Mouse (Mus musculus) hindbrain, embryonic 11.5 days (tissue): ENCODE data around the gene Rasgrf2. TPM values are rescaled to one million over a fixed set of nuclear protein-coding genes. Genes with fewer than 3 reads are reported as not detected.

Source experiments
- ATAC-seq: fragments of 200-750 bp; cut with Nextera tagmentation; 2 replicates; pipeline ENCODE4 v1.8.0; 2017; ENCODE audit warnings: mild to moderate bottlenecking, moderate TSS enrichment, moderate library complexity; ENCODE audit not compliant: low FRiP score
- DNase-seq: peaks from one replicate; pipeline ENCODE4 v3.0.0-alpha.2; 2015; ENCODE audit warnings: low spot score
- H3K27ac ChIP-seq: fragments of 300-500 bp; sonication (generic); 2 replicates; pipeline ENCODE4 v1.5.1; 2014; ENCODE audit warnings: mild to moderate bottlenecking, low read depth, low read length
- H3K27me3 ChIP-seq: fragments of 300-500 bp; sonication (generic); 2 replicates; pipeline ENCODE4 v1.6.1; 2014; ENCODE audit warnings: mild to moderate bottlenecking, low read length, moderate library complexity, mixed read lengths; ENCODE audit not compliant: control insufficient read depth, insufficient read depth
- H3K36me3 ChIP-seq: fragments of 300-500 bp; sonication (generic); 2 replicates; pipeline ENCODE4 v1.6.1; 2014; ENCODE audit warnings: mild to moderate bottlenecking, low read length, moderate library complexity, mixed read lengths; ENCODE audit not compliant: control insufficient read depth, insufficient read depth
- H3K4me1 ChIP-seq: fragments of 300-500 bp; sonication (generic); replicated peaks from 2 replicates; pipeline ENCODE4 v1.6.1; 2014; ENCODE audit warnings: low read length, mixed read lengths; ENCODE audit not compliant: control insufficient read depth, insufficient read depth
- H3K4me2 ChIP-seq: fragments of 300-500 bp; sonication (generic); replicated peaks from 2 replicates; pipeline ENCODE4 v1.6.1; 2014; ENCODE audit warnings: mild to moderate bottlenecking, low read depth, low read length
- H3K4me3 ChIP-seq: fragments of 300-500 bp; sonication (generic); 2 replicates; pipeline ENCODE4 v1.5.1; 2014; ENCODE audit warnings: low read depth, low read length
- H3K9ac ChIP-seq: fragments of 300-500 bp; sonication (generic); 2 replicates; pipeline ENCODE4 v1.6.1; 2014; ENCODE audit warnings: low read depth, low read length
- H3K9me3 ChIP-seq: fragments of 300-500 bp; sonication (generic); 2 replicates; pipeline ENCODE4 v1.6.1; 2016; ENCODE audit warnings: low read length; ENCODE audit not compliant: control insufficient read depth
- WGBS: fragments of 180-500 bp; shearing (Covaris S2); extraction: QIAGEN DNeasy Blood & Tissue Kit; methylation state at CpG from one replicate; pipeline ENCODE4 v1.1.7; 2014; 5-methylcytosine and 5-hydroxymethylcytosine counted together
- polyA plus RNA-seq: library from polyadenylated mRNA; unstranded; fragments of >200 nt; fragmentation: Nextera tagmentation; extraction: Ambion mirVana; gene quantifications from 2 replicates; pipeline ENCODE4 v1.2.1, GENCODE M21; 2014

The Rasgrf2 gene
- polyA plus RNA-seq, 1 experiment from 2014 or later: 0.12 TPM

DNA sequence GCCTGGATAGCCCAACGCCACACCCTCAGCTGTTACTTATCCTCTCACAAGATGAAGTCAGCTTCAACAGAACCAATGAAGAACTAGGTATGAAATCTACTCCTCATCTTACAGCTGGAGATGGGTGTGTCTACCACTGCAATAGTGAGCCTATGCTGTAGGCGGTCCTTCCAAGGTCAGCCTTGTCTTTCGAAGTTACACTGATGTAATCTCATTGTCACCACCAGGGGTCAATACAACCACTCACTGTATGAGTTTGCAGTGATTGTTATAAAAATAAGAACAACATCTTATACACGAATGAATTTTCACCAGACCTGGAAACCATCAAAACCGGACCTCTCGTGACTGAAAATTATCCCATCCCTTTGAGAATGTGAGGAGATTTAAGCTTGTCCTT lies 238.3 kb downstream of the Rasgrf2 start:
- no peaks in the 10 kb centered on the region for H3K27me3 ChIP-seq
- no peak for ATAC-seq
- no peaks in the 10 kb centered on the region for H3K36me3 ChIP-seq
- H3K27ac ChIP-seq: no peak overlapping the region
- H3K9ac ChIP-seq: no peak overlapping the region
- no peak for DNase-seq
- 83% methylated on average over 6 of the region's 6 CpGs for WGBS
- H3K9me3 ChIP-seq: no peaks in the 10 kb centered on the region
- H3K4me2 ChIP-seq: no peak overlapping the region
- H3K4me3 ChIP-seq: no peak overlapping the region
- no peaks in the 10 kb centered on the region for H3K4me1 ChIP-seq

DNA sequence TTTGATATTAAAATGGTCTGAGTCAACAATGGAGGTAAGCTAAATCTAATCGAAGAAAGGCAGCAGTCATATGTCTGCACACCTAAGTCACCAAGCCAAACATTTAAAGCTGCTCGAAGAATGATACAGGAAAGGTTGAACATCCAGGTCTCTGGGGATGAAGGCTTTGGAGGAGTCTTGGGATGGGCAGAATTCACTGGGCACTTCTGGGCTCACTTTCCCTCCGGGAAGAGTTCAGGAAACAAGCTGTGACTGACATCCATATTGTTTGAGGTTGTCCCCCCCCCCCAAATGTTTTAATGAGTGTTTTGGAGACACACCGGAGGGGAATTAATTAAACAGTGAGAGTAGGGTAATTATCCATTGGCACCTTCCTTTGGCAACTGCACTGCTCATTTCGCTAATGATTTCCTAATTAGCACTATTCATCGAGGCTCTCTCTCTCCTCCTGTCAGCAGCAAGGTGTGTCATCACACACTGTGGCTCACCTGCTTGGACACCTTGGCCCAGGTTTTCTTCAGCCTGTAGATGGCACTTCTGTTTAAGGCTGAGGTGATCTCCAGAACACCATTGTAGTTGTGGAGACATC lies 241.3 kb downstream of the Rasgrf2 start:
- Histone ChIP-seq H3K9ac (no peak overlapping the region), H3K4me3 (no peak overlapping the region), H3K4me2 (no peak overlapping the region), H3K4me1 (no peaks in the 10 kb centered on the region), H3K36me3 (no peaks in the 10 kb centered on the region), H3K9me3 (no peaks in the 10 kb centered on the region), H3K27ac (no peak overlapping the region), H3K27me3 (no peaks in the 10 kb centered on the region)
- no peak for DNase-seq
- no peak for ATAC-seq
- 89% methylated on average over 6 of the region's 6 CpGs for WGBS

GRCm38 (mm10) chr13:91884714-91885386 lies 246.6 kb downstream of the Rasgrf2 start:
- no peak for ATAC-seq
- WGBS: 86% methylated on average over 5 of the region's 5 CpGs

DNA sequence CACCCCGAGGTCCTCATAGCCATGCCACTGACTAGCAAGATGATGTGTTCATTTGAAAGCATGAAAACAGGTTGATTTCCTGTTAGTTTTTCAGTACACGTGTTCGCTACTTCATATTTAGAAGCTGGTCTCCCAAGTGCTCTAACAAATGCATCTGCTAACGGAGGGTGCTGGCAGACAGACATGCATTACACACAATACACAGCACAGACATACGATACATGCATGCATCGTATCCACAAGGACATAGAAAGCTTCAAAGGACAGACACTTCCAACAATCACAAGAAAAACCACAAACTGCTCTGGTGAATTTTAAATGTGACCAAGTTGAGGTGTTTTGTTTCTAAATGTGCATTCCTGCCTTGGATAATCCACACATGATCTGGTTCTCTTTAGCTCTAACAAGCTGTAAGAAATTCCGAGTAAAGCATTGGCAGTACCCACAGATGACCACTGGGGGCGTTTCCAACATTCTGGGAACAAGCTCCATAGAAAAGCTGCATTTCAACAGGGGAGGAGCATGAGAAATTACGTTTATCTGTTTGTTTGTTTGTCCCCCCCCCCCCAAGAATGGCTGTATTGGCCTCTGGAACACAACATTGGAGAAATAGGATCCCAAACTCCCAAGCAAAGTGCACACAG lies 249.5 kb downstream of the Rasgrf2 start:
- Histone ChIP-seq H3K4me3 (no peak overlapping the region), H3K36me3 (no peaks in the 10 kb centered on the region), H3K4me2 (no peak overlapping the region), H3K9ac (no peak overlapping the region), H3K27ac (no peak overlapping the region), H3K9me3 (no peaks in the 10 kb centered on the region), H3K27me3 (no peaks in the 10 kb centered on the region), H3K4me1 (no peaks in the 10 kb centered on the region)
- 63% methylated on average over 9 of the region's 9 CpGs for WGBS
- ATAC-seq (peak; percentile 67; the same call in 1 of the 2 replicates), DNase-seq (peak; percentile 79)

More at GRCm38 (mm10) chr13:91884714-91885386, 246.6 kb downstream of the Rasgrf2 start:
- DNase-seq: no peak
- H3K4me2 ChIP-seq: no peak overlapping the region
- no peak overlapping the region for H3K4me3 ChIP-seq
- no peaks in the 10 kb centered on the region for H3K36me3 ChIP-seq
- H3K27ac ChIP-seq: no peak overlapping the region
- no peaks in the 10 kb centered on the region for H3K4me1 ChIP-seq
- no peaks in the 10 kb centered on the region for H3K9me3 ChIP-seq
- H3K9ac ChIP-seq: no peak overlapping the region
- no peaks in the 10 kb centered on the region for H3K27me3 ChIP-seq

DNA sequence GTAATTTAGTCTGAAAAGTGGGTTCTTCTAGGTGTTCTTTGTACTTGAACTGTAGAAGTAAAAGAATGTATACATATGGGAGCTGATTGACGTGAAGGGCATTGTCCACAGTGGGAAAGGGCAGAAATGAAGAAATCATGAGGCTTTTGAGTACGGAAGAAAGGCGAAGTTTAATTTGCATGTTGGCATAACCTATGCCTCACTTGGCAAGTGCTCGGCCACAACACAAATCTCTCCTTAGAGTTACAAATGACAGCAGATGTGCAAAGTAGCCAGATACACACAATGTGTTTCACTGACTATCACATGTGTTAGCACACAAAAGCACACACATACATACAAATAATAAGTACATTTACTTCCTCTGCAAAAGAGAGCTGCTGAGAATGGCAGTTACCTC lies 251.2 kb downstream of the Rasgrf2 start:
- Histone ChIP-seq H3K4me3 (no peak overlapping the region), H3K27me3 (no peaks in the 10 kb centered on the region), H3K9ac (no peak overlapping the region), H3K4me2 (no peak overlapping the region), H3K9me3 (no peaks in the 10 kb centered on the region), H3K4me1 (no peaks in the 10 kb centered on the region), H3K27ac (no peak overlapping the region), H3K36me3 (no peaks in the 10 kb centered on the region)
- DNase-seq (no peak), ATAC-seq (no peak)
- WGBS: 92% methylated on average over 4 of the region's 4 CpGs

GRCm38 (mm10) chr13:91877996-91878395 lies 253.5 kb downstream of the Rasgrf2 start:
- DNase-seq: no peak
- Histone ChIP-seq H3K36me3 (no peaks in the 10 kb centered on the region), H3K4me3 (no peak overlapping the region), H3K4me2 (no peak overlapping the region), H3K27me3 (no peaks in the 10 kb centered on the region), H3K4me1 (no peaks in the 10 kb centered on the region), H3K27ac (no peak overlapping the region), H3K9ac (no peak overlapping the region), H3K9me3 (no peaks in the 10 kb centered on the region)
- WGBS: 79% methylated on average over 3 of the region's 3 CpGs
- ATAC-seq: no peak

DNA sequence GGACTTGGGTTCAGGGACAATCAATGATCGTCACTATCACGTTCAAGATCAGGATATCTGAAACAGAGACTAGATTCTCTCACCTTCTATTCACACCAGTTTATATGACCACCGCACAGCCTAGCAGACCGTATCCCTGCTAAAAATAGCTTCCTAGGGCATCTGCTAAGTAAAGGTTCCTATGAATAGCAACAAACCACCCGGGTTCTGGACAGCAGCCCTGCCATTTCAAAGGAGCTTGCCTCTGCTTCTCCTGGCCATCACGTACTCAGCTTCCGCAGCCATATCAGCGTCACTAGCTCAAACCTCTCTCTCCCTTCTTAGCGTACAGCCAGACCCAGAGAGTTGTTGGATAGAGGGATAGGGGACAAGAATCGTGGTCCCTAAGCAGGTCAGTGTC lies 254.1 kb downstream of the Rasgrf2 start:
- 89% methylated on average over 10 of the region's 10 CpGs for WGBS

GRCm38 (mm10) chr13:91876741-91877349 lies 254.6 kb downstream of the Rasgrf2 start, which contains the start of gene Ckmt2:
TSS of gene Ckmt2 (minus strand) at chr13:91876885.
- no peak for DNase-seq
- no peaks in the 10 kb centered on the region for H3K27me3 ChIP-seq
- WGBS: 76% methylated on average over 5 of the region's 5 CpGs

More for the DNA sequence above, 254.1 kb downstream of the Rasgrf2 start:
- ATAC-seq (no peak), DNase-seq (no peak)
- Histone ChIP-seq H3K4me3 (no peak overlapping the region), H3K36me3 (no peaks in the 10 kb centered on the region), H3K27ac (no peak overlapping the region), H3K9me3 (no peaks in the 10 kb centered on the region), H3K27me3 (no peaks in the 10 kb centered on the region), H3K4me2 (no peak overlapping the region), H3K9ac (no peak overlapping the region), H3K4me1 (no peaks in the 10 kb centered on the region)

More at GRCm38 (mm10) chr13:91876741-91877349, 254.6 kb downstream of the Rasgrf2 start, which contains the start of gene Ckmt2:
- ATAC-seq: no peak
- no peaks in the 10 kb centered on the region for H3K36me3 ChIP-seq
- H3K4me3 ChIP-seq: no peak within 1 kb of the TSS
- H3K27ac ChIP-seq: no peak within 1 kb of the TSS
- H3K9ac ChIP-seq: no peak within 1 kb of the TSS
- H3K4me1 ChIP-seq: no peaks in the 10 kb centered on the region
- H3K9me3 ChIP-seq: no peaks in the 10 kb centered on the region
- H3K4me2 ChIP-seq: no peak within 1 kb of the TSS
